Mouse (Mus musculus) lung, postnatal 0 days (tissue): ENCODE measurements around the gene Il18r1. TPM values are rescaled to one million over a fixed set of nuclear protein-coding genes. Genes with fewer than 3 reads are reported as not detected.

Experiments used
- ATAC-seq: fragments of 200-750 bp; cut with Nextera tagmentation; 2 replicates; pipeline ENCODE4 v1.8.0; 2017; ENCODE audit warnings: moderate library complexity
- DNase-seq: peaks from one replicate; pipeline ENCODE4 v3.0.0-alpha.2; 2016; ENCODE audit warnings: low spot score
- H3K27ac ChIP-seq: fragments of 300-500 bp; sonication (generic); 2 replicates; pipeline ENCODE4 v1.5.1; 2014; ENCODE audit warnings: antibody characterized with exemption, mild to moderate bottlenecking, low read length, mixed read lengths
- H3K27me3 ChIP-seq: fragments of 300-500 bp; sonication (generic); replicated peaks from 2 replicates; pipeline ENCODE4 v1.6.1; 2014; ENCODE audit warnings: low read length, mixed read lengths; ENCODE audit not compliant: insufficient read depth
- H3K36me3 ChIP-seq: fragments of 300-500 bp; sonication (generic); 2 replicates; pipeline ENCODE4 v1.6.1; 2014; ENCODE audit warnings: low read length, mixed read lengths; ENCODE audit not compliant: insufficient read depth
- H3K4me1 ChIP-seq: fragments of 300-500 bp; sonication (generic); 2 replicates; pipeline ENCODE4 v1.6.1; 2014; ENCODE audit warnings: antibody characterized with exemption, low read depth, low read length, mixed read lengths; ENCODE audit not compliant: insufficient read depth
- H3K4me2 ChIP-seq: fragments of 300-500 bp; sonication (generic); replicated peaks from 2 replicates; pipeline ENCODE4 v1.6.1; 2014; ENCODE audit warnings: low read depth, mild to moderate bottlenecking, low read length, moderate library complexity, mixed read lengths
- H3K4me3 ChIP-seq: fragments of 300-500 bp; sonication (generic); 2 replicates; pipeline ENCODE4 v1.5.1; 2014; ENCODE audit warnings: low read depth, low read length
- H3K9ac ChIP-seq: fragments of 300-500 bp; sonication (generic); replicated peaks from 2 replicates; pipeline ENCODE4 v1.6.1; 2014; ENCODE audit warnings: low read depth, mild to moderate bottlenecking
- H3K9me3 ChIP-seq: fragments of 300-500 bp; sonication (generic); 2 replicates; pipeline ENCODE4 v1.6.1; 2016; ENCODE audit warnings: low read length, mixed read lengths
- CTCF ChIP-seq: IDR thresholded peaks from 2 replicates; pipeline ENCODE4 v1.5.1; 2016; ENCODE audit warnings: antibody characterized with exemption, mild to moderate bottlenecking
- EP300 ChIP-seq: IDR thresholded peaks from 2 replicates; pipeline ENCODE4 v1.6.1; 2016; ENCODE audit warnings: antibody characterized with exemption, mild to moderate bottlenecking, control low read depth
- WGBS: fragments of 180-500 bp; shearing (Covaris S2); extraction: QIAGEN DNeasy Blood & Tissue Kit; methylation state at CpG from one replicate; pipeline ENCODE4 v1.1.7; 2014; 5-methylcytosine and 5-hydroxymethylcytosine counted together
- polyA plus RNA-seq: library from polyadenylated mRNA; unstranded; fragments of >200 nt; fragmentation: Nextera tagmentation; extraction: Ambion mirVana; gene quantifications from 2 replicates; pipeline ENCODE4 v1.2.1, GENCODE M21; 2015

Il18r1 gene
- polyA plus RNA-seq, 1 experiment from 2014 or later = 38.2 TPM

DNA sequence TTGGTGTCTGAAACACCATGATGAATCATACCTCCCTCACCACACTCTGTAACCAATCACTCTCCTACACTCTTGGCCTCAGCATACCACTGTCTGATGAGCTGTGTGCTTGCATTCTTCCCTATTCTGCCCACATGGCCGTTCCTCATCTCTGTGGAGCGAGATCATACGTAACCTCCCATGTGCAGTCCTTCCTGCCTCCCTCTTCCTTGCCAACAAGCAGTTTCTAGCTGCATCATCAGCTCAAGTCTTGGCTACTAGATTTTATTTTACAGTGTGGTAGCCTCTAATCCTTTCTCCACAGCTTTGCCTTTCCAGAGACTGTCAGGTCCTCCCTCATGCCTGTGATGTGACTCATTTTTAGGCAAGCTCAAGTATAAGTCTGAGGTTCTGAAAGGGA is 20.6 kb upstream of the Il18r1 start:
- Histone ChIP-seq H3K27me3 (no peaks in the 10 kb centered on the region), H3K27ac (no peak overlapping the region), H3K4me3 (no peak overlapping the region), H3K4me1 (no peaks in the 10 kb centered on the region), H3K9me3 (no peaks in the 10 kb centered on the region), H3K9ac (no peak overlapping the region), H3K4me2 (no peak overlapping the region), H3K36me3 (no peaks in the 10 kb centered on the region)
- peak; percentile 13 for DNase-seq
- 86% methylated on average over 3 of the region's 3 CpGs for WGBS
- ATAC-seq = no peak
- TF ChIP-seq CTCF (no peak), EP300 (no peak)

DNA sequence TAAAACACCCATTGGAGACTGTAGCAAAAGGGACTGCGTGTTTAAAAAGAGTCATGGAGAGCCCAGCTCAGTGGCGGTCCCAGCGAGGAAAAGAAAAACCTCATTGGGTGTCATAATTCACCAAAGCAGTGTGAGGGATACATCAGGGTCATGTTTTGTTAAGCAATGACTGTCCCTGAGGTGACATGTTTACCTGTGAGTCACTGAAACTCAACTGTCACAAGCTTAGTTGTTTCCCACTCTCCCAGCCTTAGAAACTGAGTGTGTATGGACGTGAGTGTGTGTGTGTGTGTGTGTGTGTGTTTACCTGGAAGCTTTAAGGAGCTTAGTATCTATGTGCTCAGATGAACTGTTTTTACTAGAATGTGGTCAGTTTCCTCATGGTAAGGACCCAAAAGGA is 2.0 kb downstream of the Il18r1 start:
- Histone ChIP-seq H3K27me3 (no peaks in the 10 kb centered on the region), H3K9me3 (no peaks in the 10 kb centered on the region), H3K27ac (no peak overlapping the region), H3K4me1 (no peaks in the 10 kb centered on the region), H3K4me3 (no peak overlapping the region), H3K36me3 (no peaks in the 10 kb centered on the region), H3K9ac (no peak overlapping the region), H3K4me2 (peak overlapping the region; percentile 48; the same call in 1 of the 2 replicates)
- DNase-seq = no peak
- 89% methylated on average over 4 of the region's 4 CpGs for WGBS
- no peak for TF ChIP-seq CTCF
- no peak for ATAC-seq

GRCm38 (mm10) chr1:40468805-40469204 is 3.5 kb downstream of the Il18r1 start:
- Histone ChIP-seq H3K9me3 (no peaks in the 10 kb centered on the region), H3K4me2 (no peak overlapping the region), H3K27me3 (no peaks in the 10 kb centered on the region), H3K9ac (no peak overlapping the region), H3K36me3 (no peaks in the 10 kb centered on the region), H3K4me3 (no peak overlapping the region), H3K27ac (peak overlapping the region; percentile 51), H3K4me1 (no peaks in the 10 kb centered on the region)
- ATAC-seq (peak; percentile 81), DNase-seq (peak; percentile 86)
- TF ChIP-seq CTCF = no peak
- TF ChIP-seq EP300 = peak; percentile 94
- 38% methylated on average over 2 of the region's 2 CpGs for WGBS

DNA sequence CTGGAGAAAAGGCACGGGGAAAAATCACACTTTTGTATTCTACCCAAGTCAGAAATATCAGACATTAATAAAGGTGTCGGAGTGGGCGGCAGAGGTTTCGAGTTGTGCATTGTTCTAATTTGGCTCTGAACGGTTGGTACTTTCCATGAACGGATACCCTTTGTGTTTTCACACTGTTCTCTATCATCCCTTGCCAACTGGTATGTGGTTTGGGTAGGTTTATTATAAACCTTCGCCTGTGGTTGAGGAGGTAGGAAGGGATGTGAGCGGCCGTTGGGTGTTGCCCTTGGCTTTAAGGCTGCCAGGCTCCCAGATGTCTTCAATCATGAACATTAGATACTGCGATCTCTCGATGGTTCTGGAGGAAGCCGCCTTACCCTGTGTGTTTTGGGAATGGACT is 4.5 kb downstream of the Il18r1 start:
- no peak for TF ChIP-seq CTCF
- TF ChIP-seq EP300 = no peak
- no peak for ATAC-seq
- 77% methylated on average over 12 of the region's 12 CpGs for WGBS

DNA sequence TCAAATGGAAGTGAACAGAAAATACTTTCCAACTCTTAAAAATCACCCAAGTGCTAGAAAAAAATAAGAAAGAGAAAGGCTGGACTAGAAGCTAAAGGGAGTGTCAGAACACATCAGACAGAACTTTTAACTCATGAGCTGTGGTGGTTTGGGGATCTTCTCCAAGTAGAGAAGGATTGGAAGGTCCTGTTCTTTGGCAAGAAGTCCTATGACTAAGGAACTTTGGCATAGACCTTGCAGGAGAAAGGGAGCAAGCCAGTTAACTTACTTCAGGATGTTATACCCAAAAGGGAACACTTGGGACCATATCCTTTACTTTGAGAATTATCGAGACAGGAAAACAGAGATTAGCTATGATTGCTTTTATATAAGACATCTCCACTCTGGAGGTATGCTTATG is 7.0 kb downstream of the Il18r1 start:
- Histone ChIP-seq H3K4me3 (no peak overlapping the region), H3K4me2 (no peak overlapping the region), H3K4me1 (no peaks in the 10 kb centered on the region), H3K9ac (no peak overlapping the region), H3K9me3 (no peaks in the 10 kb centered on the region), H3K27me3 (no peaks in the 10 kb centered on the region), H3K36me3 (no peaks in the 10 kb centered on the region), H3K27ac (no peak overlapping the region)
- no peak for ATAC-seq
- no peak for DNase-seq
- WGBS = 97% methylated on average over 1 of the region's 1 CpGs
- no peak for TF ChIP-seq EP300
- TF ChIP-seq CTCF = no peak

More for the DNA sequence above, 4.5 kb downstream of the Il18r1 start:
- DNase-seq = no peak
- H3K9me3 ChIP-seq = no peaks in the 10 kb centered on the region
- no peak overlapping the region for H3K4me2 ChIP-seq
- H3K27me3 ChIP-seq = no peaks in the 10 kb centered on the region
- H3K9ac ChIP-seq = no peak overlapping the region
- H3K36me3 ChIP-seq = no peaks in the 10 kb centered on the region
- no peak overlapping the region for H3K4me3 ChIP-seq
- H3K27ac ChIP-seq = no peak overlapping the region
- no peaks in the 10 kb centered on the region for H3K4me1 ChIP-seq

DNA sequence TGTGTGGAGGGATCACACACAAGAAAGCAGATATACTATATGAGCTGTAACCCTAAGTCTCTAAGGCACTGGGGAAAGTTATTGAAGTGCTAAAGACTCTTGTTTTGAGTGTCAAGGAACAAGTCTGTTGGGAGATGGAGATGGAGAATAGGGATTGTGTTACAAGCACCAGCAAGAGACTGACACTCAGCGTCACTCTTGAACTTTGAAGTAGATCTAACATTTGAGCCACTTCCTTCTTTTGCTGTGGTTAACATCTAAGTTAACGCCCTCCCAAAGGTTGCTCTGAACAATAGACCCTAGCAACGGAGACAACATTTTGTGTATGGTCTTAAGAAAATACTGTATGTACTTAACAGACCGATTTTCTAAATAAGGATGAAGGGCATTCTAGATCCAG is 8.3 kb downstream of the Il18r1 start:
- Histone ChIP-seq H3K36me3 (no peaks in the 10 kb centered on the region), H3K4me2 (no peak overlapping the region), H3K27ac (no peak overlapping the region), H3K27me3 (no peaks in the 10 kb centered on the region), H3K9me3 (no peaks in the 10 kb centered on the region), H3K4me3 (no peak overlapping the region), H3K4me1 (no peaks in the 10 kb centered on the region), H3K9ac (no peak overlapping the region)
- 58% methylated on average over 4 of the region's 4 CpGs for WGBS
- DNase-seq = peak; percentile 34
- TF ChIP-seq CTCF (no peak), EP300 (no peak)
- ATAC-seq = no peak; the same call in 1 of the 2 replicates

DNA sequence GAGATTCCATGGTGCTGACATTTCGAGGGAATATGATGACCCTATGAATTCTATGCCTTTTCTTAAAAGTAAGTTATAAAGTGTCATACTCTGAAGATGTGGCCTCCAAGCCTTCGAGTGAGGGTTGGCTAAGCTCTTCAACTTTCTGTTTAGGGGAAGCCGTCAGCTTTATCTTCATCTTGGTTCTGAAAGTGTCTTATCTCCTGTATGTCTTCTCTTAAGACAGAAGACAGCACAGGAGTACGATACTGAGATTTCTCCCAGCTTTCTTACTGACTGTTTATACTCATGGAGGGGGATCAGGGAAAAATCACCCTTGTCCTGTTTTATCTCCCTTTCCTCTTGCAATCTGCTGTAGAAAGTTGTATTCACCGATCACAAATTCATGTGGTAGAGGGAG is 9.0 kb downstream of the Il18r1 start:
- Histone ChIP-seq H3K4me2 (no peak overlapping the region), H3K27me3 (no peaks in the 10 kb centered on the region), H3K4me1 (no peaks in the 10 kb centered on the region), H3K9ac (no peak overlapping the region), H3K4me3 (no peak overlapping the region), H3K9me3 (no peaks in the 10 kb centered on the region), H3K36me3 (no peaks in the 10 kb centered on the region), H3K27ac (no peak overlapping the region)
- TF ChIP-seq CTCF = no peak
- no peak for TF ChIP-seq EP300
- DNase-seq = no peak
- no peak for ATAC-seq
- WGBS = 73% methylated on average over 5 of the region's 5 CpGs
